Mouse (Mus musculus) thymus, postnatal 14 days (tissue): ENCODE data around the gene Trim44.

Experiments
- DNase-seq: peaks from one replicate; pipeline ENCODE4 v3.0.0; 2021

Gene Trim44

DNA sequence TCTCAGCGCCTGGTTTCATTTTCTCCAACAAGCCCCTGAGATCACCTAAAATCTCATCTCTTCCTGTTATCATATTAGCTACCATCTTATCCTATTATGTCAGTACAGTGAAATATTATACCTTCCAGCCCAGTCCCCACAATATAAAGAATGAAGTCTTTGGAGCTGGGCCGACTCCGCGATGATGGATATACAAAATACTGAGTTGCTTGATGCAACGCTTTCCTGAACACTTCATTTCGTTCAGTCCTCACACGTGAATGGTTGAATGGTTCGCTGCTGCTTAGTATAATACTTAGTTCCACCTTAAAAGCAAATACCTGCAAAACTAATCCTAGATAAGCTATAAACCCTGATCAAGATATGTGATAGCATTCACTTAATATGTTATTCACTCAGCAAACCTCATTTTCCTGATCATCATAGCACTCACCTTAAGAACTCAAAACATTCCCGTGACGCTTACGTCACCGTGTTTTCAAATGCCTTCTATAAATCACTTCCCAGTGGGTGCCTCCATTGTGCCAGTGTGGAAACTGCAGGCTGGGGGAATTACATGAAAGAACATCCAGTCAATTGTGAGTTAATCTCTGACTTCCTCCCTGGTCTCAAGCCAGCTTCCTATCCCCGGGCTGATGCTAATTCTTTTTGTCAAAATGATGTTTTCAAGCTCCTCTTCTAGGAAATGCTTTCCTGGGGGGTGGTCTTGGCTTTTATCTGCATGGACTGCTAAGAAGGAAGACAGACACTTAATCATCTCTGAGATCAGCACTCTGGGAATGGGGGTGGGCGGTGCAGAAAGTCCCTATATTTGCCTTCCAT lies at the start of gene Trim44:
Gene Trim44 (minus strand): TSS at position 466 of the 822 bp plus-strand sequence.
- no peak for DNase-seq

DNA sequence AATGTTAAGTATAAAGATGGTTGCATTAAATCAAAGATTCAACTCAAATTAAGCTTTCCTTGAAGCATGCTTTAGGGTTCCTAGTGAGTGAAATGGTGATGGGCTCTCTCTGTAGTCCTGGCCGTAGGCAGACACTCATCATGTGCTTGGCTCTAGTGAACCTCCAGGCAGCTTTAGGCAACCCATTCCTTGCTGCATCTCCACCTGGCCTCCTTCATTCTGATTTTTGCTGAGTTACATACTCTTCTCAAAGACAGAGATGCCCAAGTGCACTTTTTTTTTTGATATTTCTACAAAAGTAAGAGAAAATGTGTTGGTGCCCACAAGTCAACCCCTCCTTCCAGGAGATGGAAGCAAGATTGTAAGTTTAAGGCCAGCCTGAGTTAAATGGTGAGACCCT lies 47.5 kb upstream of the Trim44 start:
- DNase-seq, result no peak

DNA sequence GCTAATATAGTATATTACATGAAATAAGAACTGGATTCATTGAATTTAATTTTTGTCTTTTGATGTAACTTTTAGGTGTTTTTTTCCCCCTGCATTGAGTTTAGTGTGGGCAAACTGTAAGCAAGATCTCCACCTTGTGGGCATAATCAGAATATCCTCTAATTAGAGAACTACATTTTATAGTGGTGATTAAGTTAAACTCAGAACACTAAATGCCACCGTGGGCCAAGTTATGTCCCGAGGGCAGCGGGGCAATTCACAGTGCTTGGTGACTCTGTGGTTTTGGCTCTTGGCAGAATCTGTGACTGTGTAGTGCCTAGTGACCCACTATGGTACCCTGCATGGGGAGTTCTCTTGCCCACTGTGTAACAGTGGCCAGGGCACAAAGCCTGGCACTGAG lies 45.8 kb upstream of the Trim44 start:
- DNase-seq, result peak; percentile 10

DNA sequence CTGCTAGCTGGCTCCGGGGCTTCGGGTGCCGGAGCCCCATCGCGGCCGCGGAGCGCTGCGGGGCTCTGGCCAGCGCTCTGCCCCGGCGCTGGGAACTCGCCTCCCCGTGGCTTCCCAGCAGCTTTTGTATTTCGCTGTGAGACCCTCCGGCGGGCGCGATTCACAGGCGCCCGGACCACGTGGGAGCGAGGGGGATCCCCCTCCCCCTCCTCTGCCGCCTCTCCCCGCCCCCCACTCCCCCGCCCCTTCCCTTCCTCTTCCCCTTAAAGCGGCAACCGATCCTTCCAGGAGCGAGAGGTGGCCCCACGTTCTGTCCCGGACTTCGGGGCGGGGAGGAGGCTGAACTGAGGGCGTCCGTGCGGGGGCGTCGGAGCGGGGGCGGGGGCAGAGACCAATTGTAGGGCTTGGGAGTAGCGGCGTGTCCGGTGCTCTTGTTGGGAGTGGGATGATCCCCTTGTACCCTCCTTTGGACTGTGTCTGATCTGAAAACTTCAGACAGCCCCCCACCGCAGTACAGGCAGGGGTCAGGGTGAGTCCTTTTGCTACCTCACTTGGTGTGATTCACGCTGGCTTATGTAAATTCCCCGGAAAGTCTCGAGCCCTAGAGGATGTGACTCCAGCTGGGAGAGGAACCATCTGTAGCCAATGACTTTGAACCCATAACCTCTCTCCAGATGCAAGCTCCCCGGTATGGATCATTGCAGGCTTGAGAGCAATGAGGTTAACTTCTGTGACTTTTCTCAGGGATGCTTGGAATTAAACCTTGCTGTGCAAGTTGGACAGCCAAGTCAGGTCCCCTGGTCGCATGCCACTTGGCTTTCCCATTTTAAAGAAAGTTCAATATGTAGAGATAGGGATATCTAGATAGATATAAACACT lies 44.3 kb upstream of the Trim44 start, which contains the start of gene Fjx1:
Gene Fjx1 (minus strand): TSS at position 829 of the 879 bp plus-strand sequence.
- no peak for DNase-seq

DNA sequence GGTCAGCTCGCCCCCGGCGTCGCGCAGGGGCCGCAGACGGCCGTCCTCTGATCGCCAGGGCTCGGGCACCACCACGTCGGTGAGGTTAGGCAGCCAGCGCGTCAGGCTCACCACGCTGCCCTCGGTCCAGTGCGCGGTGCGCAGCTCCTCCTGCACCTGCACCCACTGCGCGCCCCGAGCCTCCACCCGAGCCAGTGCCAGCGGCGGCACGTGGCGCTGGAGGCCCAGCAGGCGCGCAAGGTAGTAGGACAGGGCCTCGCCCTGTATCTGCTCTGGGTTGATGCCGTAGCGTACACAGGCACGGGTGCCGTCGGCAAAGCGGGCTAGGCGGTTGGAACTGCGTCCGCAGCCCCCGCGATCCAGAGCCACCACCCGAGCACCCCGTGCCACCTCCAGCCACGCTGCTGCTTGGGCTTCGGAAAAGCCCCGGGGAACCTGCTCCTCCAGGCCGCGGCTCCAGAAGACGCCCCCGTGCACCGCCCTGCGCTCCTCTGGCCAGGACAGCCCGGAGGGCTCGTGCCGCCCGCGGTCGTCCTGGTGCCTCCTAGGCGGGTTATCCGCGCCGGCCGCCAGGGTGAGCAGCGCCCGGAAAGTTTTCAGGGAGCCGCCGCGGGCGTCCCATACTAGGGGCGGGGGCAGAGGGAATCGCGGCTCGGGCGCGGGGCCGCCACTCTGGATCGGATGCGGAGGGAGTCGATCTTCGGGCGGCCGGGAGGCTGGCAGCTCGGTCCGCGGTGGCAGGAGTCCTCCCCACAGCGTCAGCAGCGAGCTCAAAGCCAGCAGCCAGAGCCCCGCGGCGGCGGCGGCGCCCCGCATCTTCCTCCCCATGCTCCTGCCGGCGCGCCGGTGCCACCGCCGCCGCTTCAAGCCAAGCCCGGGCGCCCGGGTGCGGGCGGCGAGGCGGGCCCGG lies 43.4 kb upstream of the Trim44 start:
- peak; percentile 49 for DNase-seq

DNA sequence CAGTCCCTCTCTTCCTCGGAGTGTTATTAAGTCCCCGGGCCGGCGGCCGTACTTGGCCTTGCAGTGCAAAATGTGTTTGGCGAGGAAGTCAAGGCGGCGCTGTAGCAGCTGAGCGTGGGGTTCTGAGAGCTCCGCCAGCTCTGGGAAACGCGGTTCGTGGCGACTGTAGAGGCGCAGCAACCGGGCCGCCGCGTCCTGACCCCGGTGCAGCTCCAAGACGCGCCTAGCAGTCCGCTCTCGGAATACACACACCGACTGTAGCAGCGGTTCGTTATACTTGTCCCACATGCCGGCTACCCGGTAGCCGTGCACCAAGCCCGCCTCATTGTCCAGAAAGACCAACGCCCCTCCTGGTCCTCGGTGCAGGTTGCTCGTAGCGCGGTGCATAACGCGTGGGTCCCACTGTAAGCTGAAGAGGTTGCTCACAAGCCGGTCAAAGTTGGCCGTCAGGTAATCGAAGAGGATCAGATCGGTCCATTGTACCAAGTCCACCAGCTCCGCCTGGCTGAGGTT lies 42.7 kb upstream of the Trim44 start:
- peak; percentile 50 for DNase-seq

DNA sequence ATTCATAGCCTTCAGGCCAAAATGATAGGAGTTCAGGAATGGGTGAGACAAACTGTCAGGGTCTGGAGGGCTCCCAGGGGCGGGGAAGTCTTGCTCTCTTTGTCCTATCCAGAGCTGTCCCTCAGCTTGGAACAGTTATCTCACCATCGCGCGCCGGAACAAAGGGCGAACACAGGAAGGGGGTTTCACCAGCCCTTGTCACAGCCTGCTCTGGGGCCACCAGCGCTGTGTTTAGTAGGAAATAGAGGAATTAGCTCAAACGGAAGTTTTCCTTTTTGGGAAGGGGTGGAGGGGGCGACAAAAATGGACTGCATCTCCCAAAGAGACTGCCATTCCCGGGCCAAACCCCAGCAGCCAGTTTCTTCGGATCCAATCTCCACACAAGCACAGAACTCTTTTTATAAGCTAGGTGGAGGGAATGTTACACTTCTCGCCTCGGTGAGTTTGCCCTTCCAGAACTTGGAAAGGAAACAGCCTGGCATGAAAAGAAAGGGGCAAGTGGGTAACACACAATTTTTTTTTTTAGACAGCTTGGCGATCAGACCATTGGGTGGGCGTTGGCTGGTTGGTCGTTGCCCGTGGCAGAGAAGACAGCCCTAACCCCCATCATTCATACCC lies 42.1 kb upstream of the Trim44 start:
- peak; percentile 13 for DNase-seq

DNA sequence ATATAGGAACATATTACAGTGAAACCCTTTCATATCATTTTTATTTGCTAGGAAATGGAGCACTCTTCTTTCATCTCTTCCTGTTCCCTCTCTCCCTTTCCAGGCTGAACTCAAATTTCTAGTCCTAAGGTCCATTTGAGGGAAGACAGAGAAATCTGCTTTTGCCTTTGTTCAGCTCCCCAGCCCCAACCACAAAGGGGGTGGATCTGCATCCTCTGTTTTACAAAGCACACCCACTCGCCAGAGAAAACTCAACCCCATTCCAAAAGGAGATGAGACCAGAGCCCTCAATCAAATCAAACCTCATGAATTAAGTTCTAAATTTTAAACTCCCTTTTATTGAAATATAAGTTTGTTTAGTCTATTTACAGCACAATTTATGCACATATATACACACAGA lies 41.4 kb upstream of the Trim44 start:
- no peak for DNase-seq

DNA sequence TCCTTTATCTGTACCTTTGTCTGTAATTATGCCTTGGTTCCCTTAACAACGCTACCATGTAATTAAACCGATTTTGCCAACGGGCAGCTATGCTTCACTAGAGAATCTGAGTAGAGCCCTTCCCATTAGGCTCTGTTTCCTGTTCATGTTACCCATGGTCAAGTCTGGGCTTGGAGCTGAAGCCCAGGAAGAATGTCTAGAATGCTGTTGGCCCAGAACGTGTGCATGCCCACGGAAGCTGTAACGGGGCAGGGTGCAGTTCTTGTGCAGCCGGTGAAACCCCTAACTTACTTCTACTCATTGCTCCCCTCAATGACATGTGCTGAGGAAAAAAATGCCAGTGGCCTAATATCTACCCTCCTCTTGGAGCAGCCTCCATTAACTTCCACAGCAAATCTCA lies 40.2 kb upstream of the Trim44 start:
- no peak for DNase-seq

DNA sequence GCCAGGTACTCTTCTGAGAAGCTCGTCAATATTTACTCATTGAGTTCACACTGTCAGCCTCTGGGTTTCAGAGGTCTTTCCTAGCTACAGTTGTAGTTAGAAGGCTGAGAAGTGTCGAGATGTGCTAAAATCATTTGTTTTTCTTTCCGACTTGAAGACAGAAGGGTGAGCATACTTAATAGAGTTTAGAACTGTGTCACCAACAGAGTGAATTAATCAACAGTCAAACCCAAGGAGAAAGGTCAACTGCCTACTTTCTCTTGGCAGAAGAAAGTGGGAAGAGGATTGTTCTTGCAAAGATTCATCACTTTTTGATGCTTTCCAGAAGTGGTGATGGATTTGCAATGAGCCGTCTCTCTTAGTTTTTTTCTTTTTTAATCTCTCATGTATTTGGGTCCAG lies 39.2 kb upstream of the Trim44 start:
- DNase-seq, result no peak

DNA sequence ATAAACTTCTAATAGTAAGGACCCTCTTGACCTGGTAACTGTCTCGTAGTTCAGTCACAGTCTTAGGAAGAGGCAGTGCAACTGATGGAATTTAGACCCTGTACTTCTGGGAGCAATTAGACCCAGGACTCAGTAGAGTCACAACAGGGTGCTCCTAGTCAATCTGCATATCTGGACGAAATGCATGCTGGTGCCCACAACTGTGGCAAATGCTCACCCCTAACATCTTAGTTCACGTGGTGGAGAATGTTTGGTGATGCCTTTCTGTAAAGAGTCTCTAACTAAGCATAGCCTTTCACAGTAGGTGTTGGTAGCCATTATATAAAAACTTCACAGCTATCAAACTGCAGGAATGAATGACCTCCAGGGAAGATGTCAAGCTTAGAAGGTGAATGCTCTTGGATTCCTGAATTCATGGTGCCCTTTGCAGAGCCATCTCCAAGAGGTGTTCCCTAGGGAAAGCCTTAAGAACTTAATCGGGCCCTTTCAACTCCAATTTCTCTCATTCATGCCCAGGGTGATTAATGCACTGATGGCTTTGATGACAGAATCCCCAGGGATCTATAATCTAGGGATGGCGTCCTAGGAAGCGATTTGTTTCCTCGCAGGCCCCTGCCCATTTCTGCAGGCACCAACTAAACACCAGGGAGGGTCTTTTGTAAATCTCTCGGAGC lies 29.9 kb upstream of the Trim44 start:
- no peak for DNase-seq

DNA sequence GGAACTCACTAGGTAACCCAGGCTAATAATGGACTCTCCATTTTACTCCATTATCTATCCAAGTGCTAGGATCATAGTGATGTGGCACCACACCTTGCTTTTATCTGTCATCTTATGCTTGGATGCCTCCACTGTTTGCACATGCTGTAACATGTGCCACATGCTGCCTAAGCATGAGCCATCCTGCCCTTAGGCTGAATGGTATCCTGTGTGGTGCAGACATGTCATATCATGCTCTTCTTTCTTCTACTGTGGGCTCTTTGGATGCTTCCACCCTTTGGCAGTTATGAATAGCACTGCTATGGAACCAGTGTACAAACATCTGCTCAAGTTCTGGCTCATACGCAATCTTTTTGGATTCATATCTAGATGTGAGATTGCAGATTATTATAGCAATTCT lies 26.3 kb upstream of the Trim44 start:
- no peak for DNase-seq

DNA sequence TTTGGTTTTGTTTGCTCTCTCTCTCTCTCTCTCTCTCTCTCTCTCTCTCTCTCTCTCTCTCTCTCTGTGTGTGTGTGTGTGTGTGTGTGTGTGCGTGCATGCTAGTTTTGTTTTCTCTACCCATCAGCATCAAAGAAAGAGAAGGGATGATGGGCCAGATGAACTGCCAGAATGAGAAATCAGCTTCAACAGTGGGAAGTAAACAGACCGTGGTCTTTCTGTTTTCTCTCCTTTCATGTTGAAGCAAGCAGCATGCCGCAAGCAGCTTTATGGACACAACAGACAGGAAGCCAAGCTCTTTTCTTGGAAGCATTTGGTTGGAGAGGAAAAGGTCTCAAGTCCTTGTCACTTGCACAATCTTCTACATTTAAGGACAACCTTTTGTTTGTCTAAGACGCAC lies 23.5 kb upstream of the Trim44 start:
- DNase-seq, result no peak

DNA sequence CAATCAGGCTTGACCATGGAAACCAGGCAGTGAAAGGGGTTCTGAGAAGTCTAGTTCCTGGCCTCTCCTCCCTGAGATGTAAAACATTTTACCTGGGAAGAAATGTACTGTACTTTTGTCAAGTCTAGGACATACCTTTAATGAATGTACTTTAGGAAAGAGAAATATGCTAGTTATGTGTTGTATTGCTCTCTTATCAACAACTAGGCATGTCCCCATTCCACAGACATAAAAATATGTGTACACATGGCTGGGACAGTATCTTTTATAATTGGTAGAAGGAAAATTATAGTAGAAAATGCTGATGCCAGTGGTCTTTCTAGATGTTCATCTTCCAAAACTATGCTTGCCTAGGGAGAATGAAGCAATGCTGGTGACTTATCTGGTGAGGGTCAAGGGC lies 20.3 kb upstream of the Trim44 start:
- DNase-seq, result no peak

DNA sequence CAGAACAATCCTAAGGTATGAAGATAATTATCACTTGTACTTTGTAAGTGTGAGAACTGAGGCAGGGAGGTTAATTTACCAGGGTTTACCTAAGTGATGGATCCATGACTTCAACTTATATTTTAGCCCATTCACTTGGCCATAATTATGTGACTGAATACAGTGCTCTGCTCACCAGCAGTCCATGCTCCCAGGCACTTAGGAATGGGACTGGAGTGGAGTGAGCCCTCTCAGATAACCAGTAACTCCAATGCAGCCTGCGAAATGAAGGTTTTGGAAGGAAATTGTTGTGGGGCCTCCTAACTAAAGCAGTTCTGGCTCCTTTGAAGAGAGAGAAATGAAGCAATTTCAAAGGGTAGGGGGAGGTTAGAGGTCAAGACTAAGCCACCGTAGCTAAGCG lies 18.8 kb upstream of the Trim44 start:
- no peak for DNase-seq

DNA sequence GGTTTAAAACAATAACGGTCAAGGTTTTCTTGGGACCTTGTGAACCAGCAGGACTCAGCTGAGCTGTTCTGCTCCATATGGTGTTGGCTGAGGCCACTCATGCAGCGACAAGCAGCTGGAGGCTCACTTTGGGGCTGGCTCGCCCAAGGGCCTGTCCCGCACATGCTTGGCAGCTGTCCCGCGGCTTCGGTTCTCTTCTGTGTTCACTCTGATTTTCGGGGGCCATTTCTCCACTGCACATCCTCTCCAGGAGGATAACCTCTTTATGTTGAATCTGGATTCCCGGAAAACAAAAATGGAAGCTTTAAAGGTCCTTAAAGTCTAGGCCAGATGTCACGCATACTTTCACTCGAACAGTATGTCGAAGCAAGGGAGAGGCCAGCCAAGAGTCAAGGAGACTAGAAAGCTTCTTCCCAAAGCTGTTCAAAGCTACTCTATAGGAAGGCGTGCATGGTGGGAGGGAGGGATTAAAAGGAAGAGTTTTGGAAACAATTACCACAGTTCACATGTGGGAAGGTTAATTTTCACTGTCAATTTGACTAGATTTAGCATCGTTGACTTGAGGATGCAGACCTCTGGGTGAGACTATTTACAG lies 8.6 kb upstream of the Trim44 start:
- no peak for DNase-seq

DNA sequence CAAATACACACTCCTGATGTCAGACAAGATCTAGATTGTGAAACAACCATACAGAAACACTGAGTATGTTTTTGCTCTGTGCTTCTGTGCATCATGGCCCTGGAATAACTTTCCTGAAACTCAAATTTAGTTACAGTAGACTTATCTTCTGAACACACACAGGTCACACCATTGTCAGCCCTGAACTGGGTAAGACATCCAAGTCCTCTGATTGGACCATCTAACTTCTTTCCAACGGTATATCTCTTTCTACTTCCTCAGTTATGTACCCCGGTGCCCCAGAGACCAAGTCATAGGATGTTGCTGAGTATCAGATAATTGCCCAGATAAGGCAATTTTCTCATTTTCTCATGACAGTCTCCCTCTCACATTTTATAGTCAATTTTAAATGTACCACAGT lies 5.1 kb upstream of the Trim44 start:
- DNase-seq, result no peak

DNA sequence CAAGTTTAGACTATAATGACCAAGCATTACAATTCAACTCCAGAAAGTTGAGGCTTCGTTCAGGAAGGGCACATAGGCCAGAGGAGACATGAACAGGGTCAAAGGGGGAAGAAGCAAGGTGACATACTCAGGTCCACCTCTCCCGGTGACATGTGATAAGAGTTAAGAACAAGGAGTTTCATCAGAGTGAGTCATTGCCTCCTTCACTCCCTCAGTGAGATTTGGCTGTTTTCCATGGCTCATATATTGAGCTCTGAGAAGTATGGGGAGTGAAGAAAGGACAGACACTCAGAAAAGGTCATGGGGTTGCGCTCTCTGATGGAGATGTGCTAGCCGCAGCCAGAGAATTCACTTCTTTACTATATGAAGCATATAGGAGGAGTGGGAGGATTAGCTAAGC lies 3.0 kb upstream of the Trim44 start:
- no peak for DNase-seq

DNA sequence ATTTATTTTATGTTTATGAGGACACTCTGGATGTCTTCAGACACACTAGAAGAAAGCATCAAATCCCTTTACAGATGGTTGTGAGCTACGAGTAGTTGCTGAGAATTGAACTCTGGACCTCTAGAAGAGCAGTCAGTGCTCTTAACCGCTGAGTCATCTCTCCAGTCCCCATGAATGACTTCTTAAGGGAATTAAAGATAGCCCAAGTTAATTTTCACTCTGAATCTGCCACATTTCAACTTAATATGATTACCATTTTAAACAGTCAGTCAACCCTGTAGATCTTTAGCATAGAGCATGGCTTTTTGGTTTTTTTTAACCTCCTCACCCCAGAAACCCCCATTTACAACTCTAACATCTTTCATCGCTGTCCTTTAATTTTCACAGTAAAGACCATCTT lies 2.1 kb upstream of the Trim44 start:
- DNase-seq, result no peak

DNA sequence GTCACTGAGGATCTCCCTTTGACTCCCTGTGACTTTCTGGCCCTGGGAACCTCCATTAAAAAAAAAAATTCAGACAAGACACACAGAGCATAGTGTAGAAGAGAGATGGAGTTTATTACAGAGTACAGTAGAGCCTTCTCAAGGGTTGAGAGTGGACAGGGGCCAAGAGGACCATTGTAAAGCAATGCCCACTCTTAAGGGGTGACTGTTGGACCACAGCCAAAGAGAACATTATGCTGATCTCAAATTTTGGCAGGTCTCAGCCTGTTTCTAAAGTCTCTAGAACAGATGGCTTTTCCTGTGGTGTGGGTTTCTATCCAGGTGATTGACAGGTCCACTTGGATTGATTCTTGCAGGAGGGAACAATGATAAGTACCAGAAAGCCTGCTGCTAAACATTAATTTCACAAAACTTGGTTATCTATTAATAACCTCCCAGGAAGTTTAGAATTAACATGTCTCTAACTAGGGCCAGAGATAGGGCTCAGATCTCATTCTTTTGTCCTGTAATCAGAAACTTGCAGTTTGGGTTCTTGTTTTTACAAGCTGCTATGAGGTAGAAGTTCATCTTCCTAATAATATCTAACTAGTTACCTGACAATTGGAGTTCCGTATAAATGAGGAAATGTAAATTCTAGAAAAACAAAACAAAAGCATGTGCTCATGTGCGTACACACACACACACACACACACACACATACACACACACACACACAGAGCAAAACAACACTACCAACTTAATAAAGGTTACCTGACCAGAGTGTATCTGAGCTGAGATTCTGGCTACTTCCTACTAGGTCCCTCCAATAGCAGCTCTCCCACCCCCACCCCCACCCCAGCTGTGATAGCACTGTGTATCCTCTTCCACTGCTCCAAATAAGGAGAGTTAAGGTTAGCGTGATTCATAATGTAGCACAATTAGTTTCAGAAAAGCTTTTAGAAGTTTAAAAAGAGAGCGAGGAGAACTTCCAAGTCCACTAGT lies 1.0 kb downstream of the Trim44 start:
- DNase-seq, result no peak
